Mouse (Mus musculus): ENCODE data around the gene Vtn. TPM values are rescaled to one million over a fixed set of nuclear protein-coding genes. Genes with fewer than 3 reads are reported as not detected.

Vtn gene
- polyA plus RNA-seq, 1 experiment from 2014 or later, result 3.6 TPM

DNA sequence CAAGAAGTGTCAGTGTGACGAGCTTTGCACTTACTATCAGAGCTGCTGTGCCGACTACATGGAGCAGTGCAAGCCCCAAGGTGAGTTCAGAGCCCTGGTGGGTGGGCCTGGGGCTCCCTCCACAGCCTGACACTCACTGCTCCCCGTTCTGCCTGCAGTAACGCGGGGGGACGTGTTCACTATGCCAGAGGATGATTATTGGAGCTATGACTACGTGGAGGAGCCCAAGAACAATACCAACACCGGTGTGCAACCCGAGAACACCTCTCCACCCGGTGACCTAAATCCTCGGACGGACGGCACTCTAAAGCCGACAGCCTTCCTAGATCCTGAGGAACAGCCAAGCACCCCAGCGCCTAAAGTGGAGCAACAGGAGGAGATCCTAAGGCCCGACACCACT is 652 bp downstream of the Vtn start:
- Histone ChIP-seq H3K9ac (ENCODE audit: low read length) (no peak overlapping the region), H3K4me2 (replicated peaks; ENCODE audit: low read depth) (no peak overlapping the region), H3K4me3 (ENCODE audit: low read depth, low read length) (no peak overlapping the region), H3K27me3 (ENCODE audit: control insufficient read depth, insufficient read depth, low read length) (0 out of 2 replicates have a peak, but pooled peaks cover 5% of the 10 kb centered on the region), H3K36me3 (ENCODE audit: control insufficient read depth, insufficient read depth, low read length) (no peaks in the 10 kb centered on the region), H3K4me1 (replicated peaks; ENCODE audit: control insufficient read depth, insufficient read depth) (no peaks in the 10 kb centered on the region; the same call in 1 of the 2 replicates), H3K9me3 (ENCODE audit: control insufficient read depth, low read length) (no peaks in the 10 kb centered on the region), H3K27ac (replicated peaks) (no peak overlapping the region)
- ATAC-seq (ENCODE audit: low FRiP score, low TSS enrichment) (no peak), DNase-seq (ENCODE audit: low spot score) (no peak)
- 35% methylated on average over 16 of the region's 16 CpGs for WGBS
- TF ChIP-seq EP300 (optimal IDR thresholded peaks at IDR 0.05), result no peak
- TF ChIP-seq CTCF (IDR thresholded peaks at IDR 0.05; ENCODE audit: low read depth), result no peak

DNA sequence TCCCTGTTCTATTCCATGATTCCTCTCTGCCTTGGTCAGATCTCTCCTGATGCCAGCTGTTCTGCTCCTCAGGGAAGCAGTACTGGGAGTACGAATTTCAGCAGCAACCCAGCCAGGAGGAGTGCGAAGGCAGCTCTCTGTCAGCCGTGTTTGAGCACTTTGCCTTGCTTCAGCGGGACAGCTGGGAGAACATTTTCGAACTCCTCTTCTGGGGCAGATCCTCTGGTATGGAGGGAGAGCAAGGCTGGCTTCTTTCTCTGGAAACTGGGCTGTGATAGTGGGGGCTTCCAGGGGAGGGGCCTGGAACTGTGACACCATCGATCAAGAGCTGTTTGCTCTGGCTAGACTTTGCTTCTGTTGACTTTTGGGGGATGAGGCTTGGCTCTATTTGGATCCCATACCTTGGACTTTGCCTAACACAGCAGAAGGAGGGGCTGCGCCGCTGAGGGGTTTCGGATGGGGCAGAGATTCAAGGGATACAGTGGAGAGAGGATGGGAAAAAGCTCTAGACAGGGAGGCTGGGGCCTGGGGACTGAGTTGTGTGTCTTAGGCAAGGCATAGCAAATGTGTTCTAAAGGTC is 1.8 kb downstream of the Vtn start:
- no peaks in the 10 kb centered on the region for H3K9me3 ChIP-seq (ENCODE audit: control insufficient read depth, low read length)
- TF ChIP-seq CTCF (IDR thresholded peaks at IDR 0.05; ENCODE audit: low read depth), result no peak
- no peak for TF ChIP-seq EP300 (optimal IDR thresholded peaks at IDR 0.05)
- no peak overlapping the region for H3K9ac ChIP-seq (ENCODE audit: low read length)
- no peaks in the 10 kb centered on the region for H3K36me3 ChIP-seq (ENCODE audit: control insufficient read depth, insufficient read depth, low read length)
- no peak for DNase-seq (ENCODE audit: low spot score)
- H3K27me3 ChIP-seq (ENCODE audit: control insufficient read depth, insufficient read depth, low read length), result 0 out of 2 replicates have a peak, but pooled peaks cover under 1% of the 10 kb centered on the region
- H3K4me1 ChIP-seq (replicated peaks; ENCODE audit: control insufficient read depth, insufficient read depth), result no peaks in the 10 kb centered on the region; the same call in 1 of the 2 replicates
- ATAC-seq (ENCODE audit: low FRiP score, low TSS enrichment), result no peak
- no peak overlapping the region for H3K4me2 ChIP-seq (replicated peaks; ENCODE audit: low read depth)
- 43% methylated on average over 9 of the region's 9 CpGs for WGBS
- H3K27ac ChIP-seq (replicated peaks), result no peak overlapping the region
- no peak overlapping the region for H3K4me3 ChIP-seq (ENCODE audit: low read depth, low read length)

DNA sequence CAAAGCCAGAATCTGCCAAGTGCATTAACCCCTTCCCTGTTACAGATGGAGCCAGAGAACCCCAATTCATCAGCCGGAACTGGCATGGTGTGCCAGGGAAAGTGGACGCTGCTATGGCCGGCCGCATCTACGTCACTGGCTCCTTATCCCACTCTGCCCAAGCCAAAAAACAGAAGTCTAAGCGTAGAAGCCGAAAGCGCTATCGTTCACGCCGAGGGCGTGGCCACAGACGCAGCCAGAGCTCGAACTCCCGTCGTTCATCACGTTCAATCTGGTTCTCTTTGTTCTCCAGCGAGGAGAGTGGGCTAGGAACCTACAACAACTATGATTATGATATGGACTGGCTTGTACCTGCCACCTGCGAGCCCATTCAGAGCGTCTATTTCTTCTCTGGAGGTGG is 2.6 kb downstream of the Vtn start:
- H3K9ac ChIP-seq (ENCODE audit: low read length), result no peak overlapping the region
- no peak overlapping the region for H3K4me2 ChIP-seq (replicated peaks; ENCODE audit: low read depth)
- WGBS, result 66% methylated on average over 20 of the region's 20 CpGs
- no peak for TF ChIP-seq EP300 (optimal IDR thresholded peaks at IDR 0.05)
- TF ChIP-seq CTCF (IDR thresholded peaks at IDR 0.05; ENCODE audit: low read depth), result no peak
- ATAC-seq (ENCODE audit: low FRiP score, low TSS enrichment) (no peak), DNase-seq (ENCODE audit: low spot score) (no peak)
- no peak overlapping the region for H3K27ac ChIP-seq (replicated peaks)
- H3K27me3 ChIP-seq (ENCODE audit: control insufficient read depth, insufficient read depth, low read length), result no peaks in the 10 kb centered on the region
- H3K36me3 ChIP-seq (ENCODE audit: control insufficient read depth, insufficient read depth, low read length), result 0 out of 2 replicates have a peak, but pooled peaks cover 3% of the 10 kb centered on the region
- no peak overlapping the region for H3K4me3 ChIP-seq (ENCODE audit: low read depth, low read length)
- no peaks in the 10 kb centered on the region; the same call in 1 of the 2 replicates for H3K4me1 ChIP-seq (replicated peaks; ENCODE audit: control insufficient read depth, insufficient read depth)
- H3K9me3 ChIP-seq (ENCODE audit: control insufficient read depth, low read length), result no peaks in the 10 kb centered on the region

GRCm38 (mm10) chr11:78502909-78503650 is 4.2 kb downstream of the Vtn start, which contains the start of gene Sebox:
Gene Sebox (plus strand): TSS chr11:78503447.
- Histone ChIP-seq H3K9me3 (ENCODE audit: control insufficient read depth, low read length) (no peaks in the 10 kb centered on the region), H3K27ac (replicated peaks) (no peak within 1 kb of the TSS), H3K4me2 (replicated peaks; ENCODE audit: low read depth) (no peak within 1 kb of the TSS), H3K36me3 (ENCODE audit: control insufficient read depth, insufficient read depth, low read length) (peaks cover 8% of the 10 kb centered on the region; the same call in 1 of the 2 replicates), H3K4me3 (ENCODE audit: low read depth, low read length) (no peak within 1 kb of the TSS), H3K9ac (ENCODE audit: low read length) (no peak within 1 kb of the TSS), H3K27me3 (ENCODE audit: control insufficient read depth, insufficient read depth, low read length) (no peaks in the 10 kb centered on the region), H3K4me1 (replicated peaks; ENCODE audit: control insufficient read depth, insufficient read depth) (no peaks in the 10 kb centered on the region)
- TF ChIP-seq CTCF (IDR thresholded peaks at IDR 0.05; ENCODE audit: low read depth), result no peak
- TF ChIP-seq EP300 (optimal IDR thresholded peaks at IDR 0.05), result no peak
- DNase-seq (ENCODE audit: low spot score) (no peak), ATAC-seq (ENCODE audit: low FRiP score, low TSS enrichment) (no peak)
- WGBS, result 60% methylated on average over 7 of the region's 7 CpGs

GRCm38 (mm10) chr11:78505430-78505829 is 6.5 kb downstream of the Vtn start:
- no peaks in the 10 kb centered on the region for H3K9me3 ChIP-seq (ENCODE audit: control insufficient read depth, low read length)
- H3K4me1 ChIP-seq (replicated peaks; ENCODE audit: control insufficient read depth, insufficient read depth), result no peaks in the 10 kb centered on the region
- H3K27me3 ChIP-seq (ENCODE audit: control insufficient read depth, insufficient read depth, low read length), result no peaks in the 10 kb centered on the region
- no peak overlapping the region for H3K27ac ChIP-seq (replicated peaks)
- no peak overlapping the region for H3K4me3 ChIP-seq (ENCODE audit: low read depth, low read length)
- TF ChIP-seq EP300 (optimal IDR thresholded peaks at IDR 0.05), result no peak
- no peak for TF ChIP-seq CTCF (IDR thresholded peaks at IDR 0.05; ENCODE audit: low read depth)
- peaks cover 13% of the 10 kb centered on the region; the same call in 1 of the 2 replicates for H3K36me3 ChIP-seq (ENCODE audit: control insufficient read depth, insufficient read depth, low read length)
- ATAC-seq (ENCODE audit: low FRiP score, low TSS enrichment) (no peak), DNase-seq (ENCODE audit: low spot score) (no peak)
- no peak overlapping the region for H3K4me2 ChIP-seq (replicated peaks; ENCODE audit: low read depth)
- no peak overlapping the region for H3K9ac ChIP-seq (ENCODE audit: low read length)
- 83% methylated on average over 3 of the region's 3 CpGs for WGBS

GRCm38 (mm10) chr11:78509148-78509547 is 10.3 kb downstream of the Vtn start:
- no peak for DNase-seq (ENCODE audit: low spot score)
- no peaks in the 10 kb centered on the region for H3K9me3 ChIP-seq (ENCODE audit: control insufficient read depth, low read length)
- H3K4me1 ChIP-seq (replicated peaks; ENCODE audit: control insufficient read depth, insufficient read depth), result peaks cover 4% of the 10 kb centered on the region
- no peak overlapping the region for H3K4me3 ChIP-seq (ENCODE audit: low read depth, low read length)
- no peak overlapping the region for H3K4me2 ChIP-seq (replicated peaks; ENCODE audit: low read depth)
- 77% methylated on average over 5 of the region's 5 CpGs for WGBS
- no peak for TF ChIP-seq EP300 (optimal IDR thresholded peaks at IDR 0.05)
- TF ChIP-seq CTCF (IDR thresholded peaks at IDR 0.05; ENCODE audit: low read depth), result peak; percentile 63
- H3K36me3 ChIP-seq (ENCODE audit: control insufficient read depth, insufficient read depth, low read length), result peaks cover 13% of the 10 kb centered on the region; the same call in 1 of the 2 replicates
- H3K27ac ChIP-seq (replicated peaks), result no peak overlapping the region
- ATAC-seq (ENCODE audit: low FRiP score, low TSS enrichment), result no peak
- H3K9ac ChIP-seq (ENCODE audit: low read length), result no peak overlapping the region
- no peaks in the 10 kb centered on the region for H3K27me3 ChIP-seq (ENCODE audit: control insufficient read depth, insufficient read depth, low read length)
